Mouse (Mus musculus): Measurements from ENCODE around the gene Ciita. TPM values are rescaled to one million over a fixed set of nuclear protein-coding genes. Genes with fewer than 3 reads are reported as not detected.

The Ciita gene
- polyA plus RNA-seq, 1 experiment: 17.0 TPM

- no peak for TF ChIP-seq POLR2A (IDR thresholded peaks at IDR 0.05; ENCODE audit: low read depth, low read length)
- no peak for TF ChIP-seq CTCF (IDR thresholded peaks at IDR 0.05; ENCODE audit: extremely low read depth, insufficient read length, insufficient replicate concordance, low read depth, low read length)
- Histone ChIP-seq H3K36me3 (ENCODE audit: control insufficient read depth, insufficient read depth, low read length) (peaks cover 16% of the 10 kb centered on the region; the same call in 1 of the 2 replicates), H3K27me3 (ENCODE audit: control insufficient read depth, insufficient read depth, low read length) (no peaks in the 10 kb centered on the region), H3K4me3 (ENCODE audit: low read depth, low read length) (no peak overlapping the region), H3K4me1 (ENCODE audit: control insufficient read depth, insufficient read depth, insufficient read length, low read length) (no peaks in the 10 kb centered on the region; the same call in 1 of the 2 replicates), H3K27ac (ENCODE audit: insufficient read depth, low read depth, low read length) (no peak overlapping the region)
- 93% methylated on average over 8 of the region's 8 CpGs for WGBS
These were observed 43.8 kb downstream of the Ciita start for GRCm38 (mm10) chr16:10523650-10524049.

GRCm38 (mm10) chr16:10524866-10525609, 45.2 kb downstream of the Ciita start:
- H3K27ac ChIP-seq (ENCODE audit: insufficient read depth, low read depth, low read length): no peak overlapping the region
- WGBS: 67% methylated on average over 4 of the region's 4 CpGs
- no peak for TF ChIP-seq CTCF (IDR thresholded peaks at IDR 0.05; ENCODE audit: extremely low read depth, insufficient read length, insufficient replicate concordance, low read depth, low read length)
- no peak for TF ChIP-seq POLR2A (IDR thresholded peaks at IDR 0.05; ENCODE audit: low read depth, low read length)

GRCm38 (mm10) chr16:10525610-10525980, 45.7 kb downstream of the Ciita start:
- TF ChIP-seq CTCF (IDR thresholded peaks at IDR 0.05; ENCODE audit: extremely low read depth, insufficient read length, insufficient replicate concordance, low read depth, low read length): no peak
- no peak for TF ChIP-seq POLR2A (IDR thresholded peaks at IDR 0.05; ENCODE audit: low read depth, low read length)
- 44% methylated on average over 2 of the region's 2 CpGs for WGBS
- peaks cover 15% of the 10 kb centered on the region for H3K36me3 ChIP-seq (ENCODE audit: control insufficient read depth, insufficient read depth, low read length)

More at GRCm38 (mm10) chr16:10524866-10525609, 45.2 kb downstream of the Ciita start:
- H3K27me3 ChIP-seq (ENCODE audit: control insufficient read depth, insufficient read depth, low read length): no peaks in the 10 kb centered on the region
- H3K4me3 ChIP-seq (ENCODE audit: low read depth, low read length): no peak overlapping the region
- H3K4me1 ChIP-seq (ENCODE audit: control insufficient read depth, insufficient read depth, insufficient read length, low read length): no peaks in the 10 kb centered on the region; the same call in 1 of the 2 replicates
- peaks cover 15% of the 10 kb centered on the region for H3K36me3 ChIP-seq (ENCODE audit: control insufficient read depth, insufficient read depth, low read length)

GRCm38 (mm10) chr16:10527046-10527644, 47.3 kb downstream of the Ciita start:
- peaks cover 21% of the 10 kb centered on the region for H3K36me3 ChIP-seq (ENCODE audit: control insufficient read depth, insufficient read depth, low read length)
- H3K27me3 ChIP-seq (ENCODE audit: control insufficient read depth, insufficient read depth, low read length): no peaks in the 10 kb centered on the region
- TF ChIP-seq POLR2A (IDR thresholded peaks at IDR 0.05; ENCODE audit: low read depth, low read length): no peak
- no peak for TF ChIP-seq CTCF (IDR thresholded peaks at IDR 0.05; ENCODE audit: extremely low read depth, insufficient read length, insufficient replicate concordance, low read depth, low read length)
- no peaks in the 10 kb centered on the region; the same call in 1 of the 2 replicates for H3K4me1 ChIP-seq (ENCODE audit: control insufficient read depth, insufficient read depth, insufficient read length, low read length)
- no peak overlapping the region for H3K27ac ChIP-seq (ENCODE audit: insufficient read depth, low read depth, low read length)
- WGBS: 85% methylated on average over 6 of the region's 6 CpGs
- H3K4me3 ChIP-seq (ENCODE audit: low read depth, low read length): no peak overlapping the region

More at GRCm38 (mm10) chr16:10525610-10525980, 45.7 kb downstream of the Ciita start:
- Histone ChIP-seq H3K4me3 (ENCODE audit: low read depth, low read length) (no peak overlapping the region), H3K27me3 (ENCODE audit: control insufficient read depth, insufficient read depth, low read length) (no peaks in the 10 kb centered on the region), H3K27ac (ENCODE audit: insufficient read depth, low read depth, low read length) (no peak overlapping the region), H3K4me1 (ENCODE audit: control insufficient read depth, insufficient read depth, insufficient read length, low read length) (no peaks in the 10 kb centered on the region; the same call in 1 of the 2 replicates)

GRCm38 (mm10) chr16:10528382-10528781, 48.5 kb downstream of the Ciita start:
- 95% methylated on average over 3 of the region's 3 CpGs for WGBS
- no peaks in the 10 kb centered on the region for H3K27me3 ChIP-seq (ENCODE audit: control insufficient read depth, insufficient read depth, low read length)
- no peak overlapping the region for H3K4me3 ChIP-seq (ENCODE audit: low read depth, low read length)
- TF ChIP-seq CTCF (IDR thresholded peaks at IDR 0.05; ENCODE audit: extremely low read depth, insufficient read length, insufficient replicate concordance, low read depth, low read length) (no peak), POLR2A (IDR thresholded peaks at IDR 0.05; ENCODE audit: low read depth, low read length) (no peak)
- H3K36me3 ChIP-seq (ENCODE audit: control insufficient read depth, insufficient read depth, low read length): peaks cover 23% of the 10 kb centered on the region
- no peak overlapping the region for H3K27ac ChIP-seq (ENCODE audit: insufficient read depth, low read depth, low read length)
- H3K4me1 ChIP-seq (ENCODE audit: control insufficient read depth, insufficient read depth, insufficient read length, low read length): no peaks in the 10 kb centered on the region; the same call in 1 of the 2 replicates

- Histone ChIP-seq H3K27me3 (ENCODE audit: control insufficient read depth, insufficient read depth, low read length) (no peaks in the 10 kb centered on the region), H3K4me1 (ENCODE audit: control insufficient read depth, insufficient read depth, insufficient read length, low read length) (peaks cover 2% of the 10 kb centered on the region), H3K27ac (ENCODE audit: insufficient read depth, low read depth, low read length) (no peak overlapping the region), H3K4me3 (ENCODE audit: low read depth, low read length) (no peak overlapping the region), H3K36me3 (ENCODE audit: control insufficient read depth, insufficient read depth, low read length) (peaks cover 20% of the 10 kb centered on the region)
- no peak for TF ChIP-seq POLR2A (IDR thresholded peaks at IDR 0.05; ENCODE audit: low read depth, low read length)
- no peak for TF ChIP-seq CTCF (IDR thresholded peaks at IDR 0.05; ENCODE audit: extremely low read depth, insufficient read length, insufficient replicate concordance, low read depth, low read length)
- WGBS: 93% methylated on average over 4 of the region's 4 CpGs
These were observed 50.3 kb downstream of the Ciita start for GRCm38 (mm10) chr16:10530179-10530578.

- Histone ChIP-seq H3K4me3 (ENCODE audit: low read depth, low read length) (no peak overlapping the region), H3K4me1 (ENCODE audit: control insufficient read depth, insufficient read depth, insufficient read length, low read length) (peaks cover 2% of the 10 kb centered on the region; the same call in 1 of the 2 replicates), H3K27ac (ENCODE audit: insufficient read depth, low read depth, low read length) (no peak overlapping the region), H3K36me3 (ENCODE audit: control insufficient read depth, insufficient read depth, low read length) (peaks cover 12% of the 10 kb centered on the region), H3K27me3 (ENCODE audit: control insufficient read depth, insufficient read depth, low read length) (no peaks in the 10 kb centered on the region)
- TF ChIP-seq POLR2A (IDR thresholded peaks at IDR 0.05; ENCODE audit: low read depth, low read length) (no peak), CTCF (IDR thresholded peaks at IDR 0.05; ENCODE audit: extremely low read depth, insufficient read length, insufficient replicate concordance, low read depth, low read length) (no peak)
- 92% methylated on average over 4 of the region's 4 CpGs for whole genome bisulfite sequencing
These were observed 53.9 kb downstream of the Ciita start for GRCm38 (mm10) chr16:10533781-10534180.

Measured in small intestine, adult 2 months (tissue).